Mouse (Mus musculus) fat pad, adult 2 months (tissue): ENCODE results near the gene Vwa3a.
"Not testable (repeated sequence)": the region's sequence is repeated elsewhere in the genome, so short reads cannot be mapped to it uniquely, and the experiment has no call there.

Experiments used
- DNase-seq: peaks from one replicate; pipeline ENCODE4 v3.0.0-alpha.2; 2011; ENCODE audit warnings: low read depth, low spot score; ENCODE audit errors: extremely low read depth

Vwa3a gene

DNA sequence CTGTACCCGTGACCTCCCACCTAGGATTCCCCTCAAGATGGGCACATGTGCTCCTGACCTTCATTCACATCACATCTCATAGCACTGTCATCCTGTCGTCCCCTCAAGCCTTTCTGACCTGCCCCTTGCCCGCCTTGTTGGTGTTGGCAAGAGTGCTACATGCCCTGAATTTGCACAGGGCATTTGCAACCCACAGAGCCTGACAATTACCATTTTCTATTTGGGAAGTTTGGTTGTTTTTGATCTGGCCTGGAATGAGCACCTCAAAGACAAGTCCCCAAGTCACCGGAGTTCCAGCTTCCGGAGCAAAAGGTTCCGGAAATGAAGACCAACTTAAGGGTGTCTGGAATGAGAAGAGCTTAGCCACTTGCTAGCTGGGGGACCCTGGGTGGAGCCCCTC lies at the start of gene Vwa3a:
Vwa3a (plus strand) TSS at position 301 of the 400 bp plus-strand sequence.
- no peak for DNase-seq

DNA sequence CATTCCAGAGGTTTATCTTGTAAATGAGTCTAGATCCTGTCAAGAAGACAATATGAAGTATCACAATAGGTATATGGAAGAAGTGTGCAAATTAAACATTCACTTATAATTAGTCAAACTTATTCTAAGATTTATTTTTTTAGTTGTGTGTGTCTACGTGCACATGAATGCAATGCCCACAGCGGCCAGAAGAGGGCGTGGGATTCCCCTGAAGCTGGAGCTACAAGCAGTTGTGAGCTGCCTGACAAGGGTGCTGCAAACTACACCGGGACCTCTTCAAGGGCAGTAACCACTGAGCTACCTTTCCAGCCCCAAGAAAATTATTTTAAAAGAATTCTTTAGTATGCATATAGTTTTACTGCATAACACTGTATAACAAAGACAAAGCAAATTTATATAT lies 48.5 kb upstream of the Vwa3a start:
- DNase-seq: no peak

DNA sequence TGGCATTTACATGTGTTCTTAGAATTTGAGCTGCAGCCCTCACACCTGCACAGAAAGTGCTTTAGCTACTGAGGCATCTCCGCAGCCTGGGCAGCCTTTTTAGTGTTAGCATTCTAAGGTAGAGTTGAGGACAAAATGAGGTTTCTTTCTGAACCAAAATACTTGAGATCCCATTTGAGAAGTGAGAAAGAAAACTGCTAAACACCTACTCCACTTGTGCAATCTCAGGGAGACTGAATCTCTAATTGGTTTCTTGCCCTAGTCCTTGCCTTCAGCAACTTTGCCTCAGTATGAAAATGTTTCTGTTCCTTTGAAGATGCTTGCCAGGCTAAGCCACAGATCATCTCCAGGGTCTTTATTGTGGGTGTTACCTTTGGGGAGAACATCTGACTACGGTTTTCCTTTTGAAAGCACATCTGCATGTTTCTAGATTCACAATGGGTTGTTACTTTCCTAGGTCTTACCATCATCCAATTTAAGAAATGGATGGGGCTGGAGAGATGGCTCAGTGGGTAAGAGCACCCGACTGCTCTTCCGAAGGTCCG lies 45.2 kb upstream of the Vwa3a start:
- no peak for DNase-seq

DNA sequence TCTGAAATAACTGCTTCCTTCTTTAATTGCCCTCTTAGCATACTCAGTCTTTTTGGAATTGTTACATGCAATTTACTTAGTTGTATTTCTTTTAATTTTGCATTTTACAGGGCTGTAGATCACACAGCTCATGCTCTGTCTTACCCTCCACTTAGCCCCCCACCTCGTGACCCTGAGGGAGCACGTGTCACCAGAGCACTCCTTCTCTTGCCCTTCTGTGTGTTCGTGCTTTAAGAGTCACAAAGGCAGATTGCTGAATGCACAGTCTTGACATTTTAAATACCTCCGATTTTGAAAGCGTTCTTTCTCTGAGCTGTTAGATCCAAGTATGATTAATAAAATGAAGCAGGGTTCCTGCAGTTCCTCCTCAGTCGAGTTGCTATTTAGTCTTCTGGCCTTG lies 43.9 kb upstream of the Vwa3a start:
- DNase-seq: no peak

DNA sequence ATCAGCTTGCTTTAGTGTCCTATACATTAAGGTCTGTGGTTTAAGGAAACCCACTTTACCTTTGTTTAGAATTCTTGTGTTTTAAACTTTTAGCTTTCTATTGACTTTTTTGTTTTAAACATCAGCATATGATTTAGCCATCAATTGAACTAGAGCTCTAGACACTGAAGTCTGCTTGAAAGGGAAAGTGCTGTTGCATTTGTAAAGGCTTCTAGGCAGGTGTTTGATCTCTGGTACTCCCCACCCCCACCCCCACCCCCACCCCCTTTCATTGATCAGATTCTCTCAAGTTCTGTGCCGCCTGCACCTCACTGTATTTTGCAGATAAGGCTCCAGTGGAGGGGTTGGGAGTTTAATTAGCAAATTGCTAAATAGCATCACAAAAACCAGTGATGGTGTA lies 43.5 kb upstream of the Vwa3a start:
- DNase-seq: no peak

DNA sequence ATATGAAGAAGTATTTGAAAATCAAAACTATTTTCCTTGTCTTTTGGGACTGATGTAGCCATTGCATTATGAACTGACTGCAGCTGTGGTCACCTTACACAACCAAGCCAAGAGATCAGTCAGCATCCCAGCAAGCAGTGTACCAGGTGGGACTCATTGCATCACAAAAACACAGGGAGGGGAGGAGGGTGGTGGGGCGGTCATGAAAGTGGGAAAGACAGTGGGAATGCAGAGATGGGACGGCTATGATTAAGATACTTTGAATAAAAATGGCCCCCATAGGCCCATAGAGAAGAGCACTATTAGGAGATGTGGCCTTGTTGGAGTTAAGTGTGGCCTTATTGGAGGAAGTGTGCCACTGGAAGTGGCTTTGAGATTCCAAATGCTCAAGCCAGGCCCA lies 42.8 kb upstream of the Vwa3a start:
- DNase-seq: no peak

DNA sequence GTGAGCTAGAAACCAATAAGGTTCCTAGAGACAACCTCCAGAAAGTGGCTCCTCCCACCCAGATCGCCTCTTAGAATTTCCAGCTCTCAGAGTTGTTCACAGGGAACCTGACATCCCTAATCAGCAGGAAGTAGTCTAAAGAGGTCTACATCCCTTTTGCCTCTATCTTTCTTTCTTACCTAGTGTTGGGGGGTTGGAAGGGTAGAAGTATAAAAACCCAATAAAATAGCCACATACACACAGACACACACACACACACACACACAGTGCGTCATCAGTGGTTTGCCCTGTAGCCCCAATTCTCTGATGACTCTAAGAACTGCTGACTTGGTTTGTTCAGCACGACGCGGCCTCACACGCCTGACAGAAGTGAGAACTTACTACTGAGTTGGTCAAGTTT lies 39.5 kb upstream of the Vwa3a start:
- DNase-seq: no peak

DNA sequence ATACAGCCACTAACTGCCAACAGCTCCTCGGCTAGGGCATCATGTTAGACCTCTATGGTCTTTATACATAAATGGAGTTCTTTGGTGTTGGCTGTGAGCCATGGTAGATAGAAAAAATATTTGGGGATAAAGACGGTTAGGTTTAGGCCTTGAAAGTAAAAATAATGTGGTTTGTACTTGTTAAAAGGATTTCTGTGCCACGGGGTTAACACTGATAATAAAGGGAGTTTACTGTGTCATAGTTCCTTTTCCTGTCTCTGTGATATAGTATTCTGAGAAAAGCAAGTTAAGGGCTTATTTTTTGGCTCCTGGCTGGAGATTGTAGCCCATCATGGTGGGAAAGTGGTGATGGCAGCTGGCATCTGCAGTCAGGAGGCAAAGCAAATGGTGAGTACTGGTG lies 35.2 kb upstream of the Vwa3a start:
- no peak for DNase-seq

DNA sequence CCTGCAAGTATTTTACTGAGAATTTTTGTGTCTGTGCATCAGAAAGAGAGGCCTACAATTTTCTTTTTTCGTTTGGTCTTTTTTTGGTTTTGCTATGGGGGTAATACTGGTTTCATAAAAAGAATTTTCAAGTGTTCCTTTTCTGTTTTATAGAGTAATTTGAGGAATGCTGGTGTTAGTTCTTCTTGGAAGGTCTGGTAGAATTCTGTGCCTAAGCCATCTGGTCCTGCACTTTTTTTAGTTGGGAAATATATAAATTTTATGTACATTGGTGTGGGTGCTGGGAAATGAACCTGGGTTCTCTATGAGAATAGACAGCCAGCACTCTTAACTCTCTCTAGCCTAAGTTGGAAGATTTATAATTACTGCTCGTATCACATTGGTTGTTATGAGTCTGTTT lies 27.0 kb upstream of the Vwa3a start:
- no peak for DNase-seq

DNA sequence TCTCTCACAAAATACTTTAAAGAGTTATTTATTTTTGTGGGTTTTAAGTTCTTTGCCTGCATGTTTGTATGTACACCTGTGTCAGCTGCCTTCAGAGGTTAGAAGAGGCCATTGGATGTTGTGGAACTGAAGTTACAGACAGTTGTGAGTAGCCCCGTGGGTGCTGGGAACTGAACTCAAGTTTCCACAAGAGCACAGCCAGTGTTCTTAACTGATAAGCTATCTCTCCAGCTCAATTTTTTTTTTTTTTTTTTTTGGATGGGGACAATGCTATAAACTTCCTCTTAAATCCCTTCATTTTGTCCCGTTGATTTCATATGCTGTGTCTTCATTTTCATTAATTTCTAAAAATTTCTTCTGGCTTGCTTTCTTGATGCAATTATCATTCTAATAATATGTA lies 25.9 kb upstream of the Vwa3a start:
- no peak for DNase-seq

DNA sequence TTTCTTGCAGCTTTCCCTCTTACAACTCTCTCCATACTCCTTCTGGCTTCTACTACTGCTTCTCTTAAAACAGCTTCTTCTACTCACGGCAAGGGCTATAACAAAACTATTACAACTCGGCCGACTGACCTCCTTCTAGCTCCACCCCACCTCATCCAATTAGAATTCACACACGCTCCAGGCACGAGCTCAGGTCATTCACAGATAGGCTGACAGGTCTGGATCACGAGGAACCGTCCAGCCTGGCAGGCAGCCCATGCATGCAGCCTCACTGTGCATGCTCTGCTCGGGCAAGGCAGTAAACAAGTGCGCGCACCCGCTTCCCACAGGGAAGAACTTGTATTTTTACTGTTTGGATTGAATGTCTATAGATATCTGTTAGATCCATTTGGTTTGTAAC lies 25.2 kb upstream of the Vwa3a start:
- DNase-seq: not testable (repeated sequence)

DNA sequence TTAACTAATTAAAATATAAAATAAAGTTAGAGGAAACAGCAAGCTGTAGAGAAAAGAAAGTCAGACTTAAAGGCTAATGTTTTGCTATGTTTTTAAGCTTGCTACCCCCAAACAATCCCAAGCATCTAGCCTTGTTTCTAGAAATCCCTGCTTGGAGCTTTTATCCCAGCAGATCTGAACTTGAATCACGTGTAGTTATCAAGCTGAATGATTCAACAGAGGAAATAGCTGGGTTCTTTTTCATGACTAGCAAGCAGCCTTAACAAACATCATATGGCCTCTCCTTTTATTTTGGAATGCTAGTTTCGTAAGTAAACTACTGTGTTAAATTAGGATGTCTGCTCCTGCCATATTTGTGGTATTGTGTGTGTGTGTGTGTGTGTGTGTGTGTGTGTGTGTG lies 21.9 kb upstream of the Vwa3a start:
- no peak for DNase-seq

DNA sequence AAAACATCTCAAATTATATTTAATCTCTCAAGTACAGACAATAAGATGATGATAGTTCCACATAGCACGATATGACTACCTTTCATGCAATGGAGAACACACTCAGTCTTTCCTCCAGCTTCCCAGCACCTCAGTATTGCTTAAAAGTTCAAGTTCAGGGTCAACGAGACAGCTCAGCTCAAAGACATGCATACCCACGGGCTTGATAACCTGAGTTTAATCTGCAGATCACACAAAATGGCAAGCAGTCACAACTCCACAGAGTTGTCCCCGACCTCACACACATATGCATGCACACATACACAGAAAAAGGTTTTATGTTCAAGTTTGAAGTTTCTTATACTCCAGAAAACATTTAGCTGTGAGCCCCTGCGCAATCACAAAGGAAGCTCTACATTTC lies 18.1 kb upstream of the Vwa3a start:
- DNase-seq: no peak

DNA sequence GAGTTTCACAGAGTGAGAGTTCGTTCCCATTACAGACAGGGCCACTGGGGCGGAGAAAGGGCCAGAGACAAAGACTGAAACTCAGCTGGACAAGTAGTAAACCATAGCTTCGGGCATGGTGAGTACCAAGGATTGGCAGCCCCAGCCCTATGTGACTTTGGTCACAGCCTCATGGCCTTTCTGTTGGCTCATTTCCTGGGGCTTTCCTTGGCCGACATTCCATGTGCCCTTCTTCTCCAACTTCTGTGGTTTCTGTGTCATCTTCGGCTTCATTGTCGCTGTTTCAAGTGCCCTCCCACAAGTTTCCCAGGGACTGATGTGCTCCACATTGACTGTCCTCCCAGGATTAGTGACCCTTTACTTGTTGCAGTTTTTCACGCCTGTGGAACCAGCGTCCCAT lies 17.7 kb upstream of the Vwa3a start:
- no peak for DNase-seq

DNA sequence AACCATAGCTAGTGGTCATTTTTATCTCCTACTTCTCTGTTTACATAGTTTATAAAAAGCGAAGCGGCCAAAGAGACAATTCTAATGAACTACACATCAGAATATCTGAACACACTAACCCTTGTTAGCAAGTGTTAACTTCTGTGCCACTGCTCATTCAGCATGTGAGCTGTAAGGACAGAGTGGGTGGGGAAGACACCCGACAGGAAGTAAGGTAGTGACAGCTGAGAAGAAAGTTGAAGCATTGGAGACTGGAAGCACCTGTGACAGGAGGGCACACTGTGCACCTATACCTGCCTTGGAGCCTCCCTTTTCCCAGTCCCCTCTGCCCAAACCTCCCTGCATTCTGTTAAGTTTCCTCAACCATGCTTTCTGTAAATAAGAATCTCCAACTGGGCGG lies 17.1 kb upstream of the Vwa3a start:
- no peak for DNase-seq

DNA sequence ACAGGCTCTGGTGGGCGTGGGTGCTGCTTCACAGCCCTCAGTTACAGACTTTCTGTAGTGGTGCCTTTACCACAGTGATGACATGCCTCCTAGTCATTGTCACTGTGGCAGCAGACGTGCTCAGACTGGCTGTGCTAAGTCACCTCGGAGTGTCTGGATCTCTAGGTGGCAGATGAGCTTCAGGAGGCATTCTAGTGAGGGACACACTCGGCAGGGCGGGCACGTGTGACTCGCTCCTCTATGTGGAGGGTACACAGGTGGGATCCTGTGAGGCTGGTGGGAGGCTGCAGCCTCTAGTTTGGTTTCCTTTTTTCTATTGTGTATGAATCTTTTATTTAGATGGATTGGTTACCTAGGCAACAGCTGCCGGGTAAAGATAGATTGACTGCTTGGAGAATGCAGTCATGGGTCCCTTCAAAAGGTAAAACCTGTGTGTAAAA lies 16.3 kb upstream of the Vwa3a start:
- no peak for DNase-seq

DNA sequence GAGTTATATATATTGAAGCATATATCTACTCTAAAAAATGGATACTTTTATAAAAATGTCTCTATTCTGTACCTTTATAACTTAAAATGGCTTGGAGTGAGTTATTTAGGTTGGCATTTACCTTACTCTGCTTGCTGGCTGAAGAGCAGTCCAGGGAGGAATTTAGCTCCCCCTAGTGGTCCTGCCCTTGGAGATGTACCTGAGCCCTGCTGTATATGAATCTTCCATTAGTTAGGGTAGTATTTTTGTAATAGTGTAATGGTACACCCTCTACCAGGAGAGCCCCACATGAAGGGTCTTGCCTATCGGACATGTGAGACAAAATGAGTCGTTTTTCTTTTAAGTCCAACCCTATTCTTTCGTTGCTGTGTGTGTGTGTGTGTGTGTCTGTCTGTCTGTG lies 11.5 kb upstream of the Vwa3a start:
- no peak for DNase-seq

DNA sequence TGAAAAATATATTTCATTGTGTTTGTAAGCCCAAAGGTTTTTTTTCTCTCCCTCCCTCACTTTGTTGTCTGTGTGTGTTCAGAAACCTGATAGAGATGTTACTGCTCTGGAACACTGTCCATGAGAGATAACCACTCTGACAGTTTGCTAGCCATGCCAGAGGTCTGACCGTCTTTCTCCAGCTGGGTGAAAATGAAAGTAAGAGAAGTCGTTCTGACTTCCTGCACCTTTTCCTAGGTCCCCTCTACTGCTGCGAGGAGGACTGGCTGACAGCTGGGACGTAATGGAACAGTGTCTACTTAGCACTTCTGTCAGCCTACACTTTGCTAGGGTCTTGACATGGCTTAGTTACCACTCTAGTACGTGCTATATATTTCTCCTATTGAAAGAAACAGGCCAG lies 9.5 kb upstream of the Vwa3a start:
- DNase-seq: no peak

DNA sequence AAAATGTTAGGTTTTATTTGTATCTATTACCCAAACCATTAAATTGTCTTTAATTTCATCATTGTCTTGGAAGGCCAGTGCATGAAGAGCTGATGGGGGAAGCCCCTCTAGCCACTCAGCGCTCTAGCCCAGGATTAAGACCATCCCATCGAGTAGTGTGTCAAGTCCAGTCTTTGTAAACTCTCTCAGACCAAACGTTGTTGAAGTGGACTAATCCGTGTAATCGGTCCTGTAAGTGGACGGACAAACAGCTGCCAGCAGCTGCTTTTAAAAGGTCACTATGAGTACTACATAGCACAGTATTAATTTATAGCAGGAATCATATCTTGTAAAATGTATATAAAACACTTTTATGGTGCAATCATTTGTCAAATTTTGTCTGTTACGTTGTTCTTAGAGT lies 6.2 kb upstream of the Vwa3a start:
- DNase-seq: no peak

DNA sequence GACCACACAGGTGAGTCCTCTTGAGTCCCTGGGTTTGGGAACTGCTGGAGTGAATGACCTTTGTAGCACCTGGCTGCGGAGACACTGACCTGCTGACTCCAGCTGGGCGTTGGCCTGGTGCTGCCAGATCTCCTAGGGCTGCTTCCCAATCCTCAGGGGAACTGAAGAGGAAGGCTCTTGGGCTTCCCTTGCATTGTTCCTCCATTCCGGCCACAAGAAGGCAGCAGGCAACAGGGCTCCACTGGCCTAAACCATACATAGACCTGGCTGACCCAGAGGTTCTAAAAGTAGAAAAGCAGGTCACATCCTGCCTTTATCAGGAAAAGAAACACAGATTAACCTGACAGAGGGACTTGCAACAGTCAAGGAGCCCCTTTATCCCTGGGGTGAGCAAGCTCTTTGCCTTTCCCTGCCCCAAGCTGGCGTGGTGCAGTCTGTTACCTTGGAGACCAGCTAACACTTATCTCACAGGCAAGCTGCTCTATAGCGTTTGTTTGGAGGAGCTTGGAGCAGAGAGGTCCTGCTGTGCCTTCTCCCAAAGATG lies 512 bp downstream of the Vwa3a start:
- DNase-seq: no peak

DNA sequence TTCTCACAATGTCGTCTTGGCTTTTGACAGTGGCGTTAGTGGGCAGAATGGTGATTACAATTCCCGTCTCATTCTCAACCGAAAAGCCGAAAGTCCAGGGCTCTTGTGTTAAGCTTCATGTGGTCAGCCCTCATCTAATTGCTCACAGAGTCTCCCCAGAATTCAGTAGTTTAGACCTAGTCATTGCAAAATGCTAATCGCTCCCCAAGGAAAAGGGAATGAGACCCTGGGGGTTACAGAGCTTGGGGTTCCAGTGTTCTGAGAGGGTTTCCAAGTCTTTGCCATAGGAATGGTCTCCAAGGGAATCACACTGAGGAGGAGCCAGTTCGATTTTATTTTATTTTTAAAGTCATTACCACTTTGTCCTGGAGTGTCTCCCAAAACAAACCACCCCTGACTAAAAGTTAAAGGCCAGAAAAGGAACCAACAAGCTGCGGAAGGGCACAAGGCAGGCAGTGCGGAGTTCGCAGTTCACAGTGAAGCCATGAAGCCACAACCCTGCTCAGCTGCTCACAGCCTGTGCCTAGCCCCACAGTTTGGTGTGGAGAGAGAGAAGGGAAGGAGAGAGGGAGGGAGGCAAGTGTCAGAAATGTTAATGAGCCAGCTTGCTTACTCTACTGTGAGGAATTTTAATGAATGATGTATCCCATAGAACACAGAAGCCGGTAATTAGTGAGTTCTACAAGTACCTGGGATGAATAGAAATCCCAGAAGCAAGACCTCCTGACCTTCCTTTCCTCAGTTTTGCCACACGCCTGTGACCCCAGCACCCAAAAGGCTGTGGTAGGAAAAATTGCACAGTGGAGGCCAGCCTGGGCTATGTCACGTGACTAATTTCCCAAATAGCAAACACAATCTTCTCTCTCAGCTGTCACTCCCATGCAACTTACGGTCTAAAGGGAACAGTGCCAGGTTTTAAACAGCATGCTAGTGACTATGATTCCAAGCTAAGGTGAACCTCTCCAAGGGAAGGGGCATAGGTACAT lies 4.5 kb downstream of the Vwa3a start:
- no peak for DNase-seq

DNA sequence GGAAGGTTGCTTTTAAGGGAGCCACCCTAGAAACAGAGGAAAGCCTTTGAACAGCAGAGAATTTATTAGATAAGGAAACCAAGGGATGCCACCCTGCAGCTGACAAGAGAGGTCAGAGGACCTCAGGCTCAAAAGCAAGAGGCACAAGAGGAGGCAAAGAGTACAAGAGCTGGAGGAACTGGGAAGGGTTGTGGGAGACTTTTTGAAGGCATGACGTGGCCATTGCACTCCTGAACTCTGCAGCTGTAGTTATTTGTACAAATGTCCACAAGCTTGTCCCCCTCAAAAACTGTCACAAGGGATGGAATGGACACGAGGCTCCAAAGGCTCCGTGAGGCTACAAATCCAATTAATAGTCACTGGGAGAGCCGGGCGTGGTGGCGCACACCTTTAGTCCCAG lies 5.5 kb downstream of the Vwa3a start:
- DNase-seq: no peak
